Mouse (Mus musculus): ENCODE measurements around the gene Edf1. TPM values are rescaled to one million over a fixed set of nuclear protein-coding genes. Genes with fewer than 3 reads are reported as not detected.

Gene Edf1
- polyA plus RNA-seq, 1 experiment: 102 TPM

DNA sequence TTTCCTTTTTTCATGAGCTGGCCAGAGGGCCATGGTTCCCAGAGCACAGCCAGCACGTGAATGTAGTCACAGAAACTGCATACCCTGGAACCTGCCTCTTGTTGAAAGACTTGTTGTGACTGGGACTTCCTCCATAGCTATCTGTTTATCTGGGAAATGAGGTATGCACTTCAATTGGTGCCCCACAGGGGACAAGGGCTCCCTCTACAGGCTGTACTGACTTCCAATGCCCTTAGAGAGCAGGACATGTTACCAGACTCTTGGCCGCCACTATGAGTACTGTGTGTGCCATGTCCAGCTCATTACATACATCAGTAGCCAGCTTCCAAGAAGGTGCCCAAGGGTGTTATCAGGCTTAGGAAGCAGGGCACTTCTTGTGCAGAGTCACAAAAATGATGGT is 34.2 kb downstream of the Edf1 start:
- no peak overlapping the region for H3K27ac ChIP-seq (ENCODE audit: insufficient read depth, low read length)
- TF ChIP-seq CTCF (IDR thresholded peaks at IDR 0.05; ENCODE audit: borderline replicate concordance, insufficient read depth, low read length) (no peak), POLR2A (IDR thresholded peaks at IDR 0.05; ENCODE audit: low read depth, low read length) (no peak)
- no peak overlapping the region for H3K4me3 ChIP-seq (ENCODE audit: insufficient read depth, low read length)
- no peaks in the 10 kb centered on the region for H3K4me1 ChIP-seq (ENCODE audit: control insufficient read depth, insufficient read depth, low read length)

- no peak overlapping the region for H3K27ac ChIP-seq (ENCODE audit: insufficient read depth, low read length)
- H3K4me3 ChIP-seq (ENCODE audit: insufficient read depth, low read length): no peak overlapping the region
- TF ChIP-seq POLR2A (IDR thresholded peaks at IDR 0.05; ENCODE audit: low read depth, low read length) (no peak), CTCF (IDR thresholded peaks at IDR 0.05; ENCODE audit: borderline replicate concordance, insufficient read depth, low read length) (no peak)
- 0 out of 2 replicates have a peak, but pooled peaks cover 2% of the 10 kb centered on the region for H3K4me1 ChIP-seq (ENCODE audit: control insufficient read depth, insufficient read depth, low read length)
These were observed 39.3 kb downstream of the Edf1 start for GRCm38 (mm10) chr2:25596765-25597510.

- H3K4me3 ChIP-seq (ENCODE audit: insufficient read depth, low read length): no peak overlapping the region
- TF ChIP-seq CTCF (IDR thresholded peaks at IDR 0.05; ENCODE audit: borderline replicate concordance, insufficient read depth, low read length) (no peak), POLR2A (IDR thresholded peaks at IDR 0.05; ENCODE audit: low read depth, low read length) (no peak)
- 0 out of 2 replicates have a peak, but pooled peaks cover 2% of the 10 kb centered on the region for H3K4me1 ChIP-seq (ENCODE audit: control insufficient read depth, insufficient read depth, low read length)
- no peak overlapping the region for H3K27ac ChIP-seq (ENCODE audit: insufficient read depth, low read length)
These were observed 41.1 kb downstream of the Edf1 start for GRCm38 (mm10) chr2:25598749-25599148.

DNA sequence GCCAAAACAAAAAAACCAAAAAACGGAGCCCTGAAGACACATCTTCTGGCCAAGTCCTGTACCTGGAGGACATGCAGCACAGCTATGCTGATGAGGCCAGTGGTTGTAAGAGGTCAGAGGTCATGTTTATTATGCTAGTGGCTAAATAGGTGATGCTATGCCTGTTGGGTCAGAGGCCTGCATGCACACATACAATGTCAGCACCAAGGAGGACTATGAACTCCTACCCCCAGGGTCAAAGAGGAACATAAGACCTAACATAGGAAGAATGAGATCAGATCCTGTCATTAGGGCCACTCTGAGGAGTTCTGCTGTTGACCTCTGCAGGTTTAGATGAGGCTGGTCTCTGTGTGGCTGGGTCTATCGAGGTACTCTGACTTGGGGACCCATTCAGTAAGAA is 42.4 kb downstream of the Edf1 start:
- no peak for TF ChIP-seq CTCF (IDR thresholded peaks at IDR 0.05; ENCODE audit: borderline replicate concordance, insufficient read depth, low read length)
- no peak for TF ChIP-seq POLR2A (IDR thresholded peaks at IDR 0.05; ENCODE audit: low read depth, low read length)
- H3K27ac ChIP-seq (ENCODE audit: insufficient read depth, low read length): no peak overlapping the region
- H3K4me1 ChIP-seq (ENCODE audit: control insufficient read depth, insufficient read depth, low read length): 0 out of 2 replicates have a peak, but pooled peaks cover 2% of the 10 kb centered on the region
- H3K4me3 ChIP-seq (ENCODE audit: insufficient read depth, low read length): no peak overlapping the region

GRCm38 (mm10) chr2:25602526-25602925 is 44.9 kb downstream of the Edf1 start:
- Histone ChIP-seq H3K4me1 (ENCODE audit: control insufficient read depth, insufficient read depth, low read length) (0 out of 2 replicates have a peak, but pooled peaks cover 2% of the 10 kb centered on the region), H3K27ac (ENCODE audit: insufficient read depth, low read length) (no peak overlapping the region), H3K4me3 (ENCODE audit: insufficient read depth, low read length) (no peak overlapping the region)
- TF ChIP-seq POLR2A (IDR thresholded peaks at IDR 0.05; ENCODE audit: low read depth, low read length) (no peak), CTCF (IDR thresholded peaks at IDR 0.05; ENCODE audit: borderline replicate concordance, insufficient read depth, low read length) (no peak)

DNA sequence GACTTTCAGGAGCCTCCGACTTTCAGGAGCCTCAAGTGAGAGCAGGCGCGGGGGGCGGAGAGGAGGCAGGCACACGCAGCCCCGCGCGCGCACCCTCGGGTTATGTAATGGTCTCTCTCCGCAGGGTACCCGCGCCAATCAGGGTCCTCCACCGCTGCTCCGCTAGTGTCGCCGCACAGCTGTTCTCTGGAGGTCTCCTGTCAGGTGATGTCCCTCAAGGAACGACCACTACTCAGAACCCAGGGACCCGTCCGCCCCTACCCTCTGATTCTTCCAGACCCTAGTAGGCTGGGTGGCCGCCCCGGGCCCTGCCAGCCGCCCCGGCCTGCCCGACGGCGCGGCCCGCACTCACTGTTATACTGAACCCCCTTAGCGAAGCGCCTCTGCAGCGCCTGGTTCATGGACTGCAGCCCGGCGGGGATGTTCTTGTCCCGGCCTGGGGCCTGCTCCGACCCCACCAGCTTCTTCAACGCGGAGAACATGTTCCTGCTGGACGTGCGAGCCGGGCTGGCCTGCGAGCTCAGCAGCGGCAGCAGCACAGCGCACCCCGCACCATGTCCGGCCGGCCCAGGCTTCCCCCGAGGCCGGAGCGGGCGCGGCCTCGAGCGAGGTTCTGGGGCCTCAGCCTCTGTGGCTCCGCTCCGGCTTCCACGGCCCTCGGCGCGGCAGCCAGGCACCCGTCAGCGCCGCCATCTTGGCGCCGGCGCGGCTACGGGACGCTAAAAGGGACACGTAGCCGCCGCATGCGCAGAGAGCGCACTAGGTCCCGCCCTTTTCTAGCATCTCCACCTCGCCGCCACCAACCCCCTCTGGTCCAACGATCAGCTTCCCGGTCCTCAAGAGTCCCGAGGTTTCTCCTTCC is 50.3 kb downstream of the Edf1 start, which contains the start of gene Rabl6:
TSS of gene Rabl6 (minus strand) at position 761 of the 862 bp plus-strand sequence.
- Histone ChIP-seq H3K27ac (ENCODE audit: insufficient read depth, low read length) (peak within 1 kb of the TSS; percentile 55; the same call in 1 of the 2 replicates), H3K4me3 (ENCODE audit: insufficient read depth, low read length) (peak within 1 kb of the TSS; percentile 88), H3K4me1 (ENCODE audit: control insufficient read depth, insufficient read depth, low read length) (no peaks in the 10 kb centered on the region)
- TF ChIP-seq POLR2A (IDR thresholded peaks at IDR 0.05; ENCODE audit: low read depth, low read length): peak; percentile 84
- no peak for TF ChIP-seq CTCF (IDR thresholded peaks at IDR 0.05; ENCODE audit: borderline replicate concordance, insufficient read depth, low read length)

GRCm38 (mm10) chr2:25608671-25609070 is 51.0 kb downstream of the Edf1 start:
- H3K4me1 ChIP-seq (ENCODE audit: control insufficient read depth, insufficient read depth, low read length): no peaks in the 10 kb centered on the region
- TF ChIP-seq POLR2A (IDR thresholded peaks at IDR 0.05; ENCODE audit: low read depth, low read length) (no peak), CTCF (IDR thresholded peaks at IDR 0.05; ENCODE audit: borderline replicate concordance, insufficient read depth, low read length) (no peak)
- H3K27ac ChIP-seq (ENCODE audit: insufficient read depth, low read length): no peak overlapping the region
- peak overlapping the region; percentile 15; the same call in 1 of the 2 replicates for H3K4me3 ChIP-seq (ENCODE audit: insufficient read depth, low read length)

Other genes with a start within 250 kb of the Edf1 start
- gene Grin1, start 238.7 kb upstream of the Edf1 start, polyA plus RNA-seq (2011; ENCODE audit: insufficient read length, low read depth, missing spikeins): 1.6 and 1.7 TPM in 2 replicates
- 41.1 and 70.7 TPM in 2 replicates for gene Man1b1, start 225.5 kb upstream of the Edf1 start, polyA plus RNA-seq (2011; ENCODE audit: insufficient read length, low read depth, missing spikeins)
- 29.9 and 32.9 TPM in 2 replicates for gene Dpp7, start 201.5 kb upstream of the Edf1 start, polyA plus RNA-seq (2011; ENCODE audit: insufficient read length, low read depth, missing spikeins)
- gene Uap1l1, start 192.2 kb upstream of the Edf1 start, polyA plus RNA-seq (2011; ENCODE audit: insufficient read length, low read depth, missing spikeins): 40.0 and 42.2 TPM in 2 replicates
- 3.3 and 5.2 TPM in 2 replicates for gene Sapcd2, start 185.5 kb upstream of the Edf1 start, polyA plus RNA-seq (2011; ENCODE audit: insufficient read length, low read depth, missing spikeins)
- gene Entpd2, start 162.0 kb upstream of the Edf1 start, polyA plus RNA-seq (2011; ENCODE audit: insufficient read length, low read depth, missing spikeins): 0.33 and 2.2 TPM in 2 replicates
- gene Npdc1, start 158.5 kb upstream of the Edf1 start, polyA plus RNA-seq (2011; ENCODE audit: insufficient read length, low read depth, missing spikeins): 86.0 and 107 TPM in 2 replicates
- not detected in 2 replicates for gene Fut7, start 134.6 kb upstream of the Edf1 start, polyA plus RNA-seq (2011; ENCODE audit: insufficient read length, low read depth, missing spikeins)
- 7.8 and 12.1 TPM in 2 replicates for gene Abca2, start 129.1 kb upstream of the Edf1 start, polyA plus RNA-seq (2011; ENCODE audit: insufficient read length, low read depth, missing spikeins)
- not detected in 2 replicates for gene Clic3, start 101.0 kb upstream of the Edf1 start, polyA plus RNA-seq (2011; ENCODE audit: insufficient read length, low read depth, missing spikeins)
- gene Paxx, start 96.8 kb upstream of the Edf1 start, polyA plus RNA-seq (2011; ENCODE audit: insufficient read length, low read depth, missing spikeins): 12.9 and 13.6 TPM in 2 replicates
- not detected in 2 replicates for gene Ptgds, start 87.8 kb upstream of the Edf1 start, polyA plus RNA-seq (2011; ENCODE audit: insufficient read length, low read depth, missing spikeins)
- gene Lcn12, start 63.9 kb upstream of the Edf1 start, polyA plus RNA-seq (2011; ENCODE audit: insufficient read length, low read depth, missing spikeins): not detected in 2 replicates
- 28.0 and 40.7 TPM in 2 replicates for gene Fbxw5, start 57.1 kb upstream of the Edf1 start, polyA plus RNA-seq (2011; ENCODE audit: insufficient read length, low read depth, missing spikeins)
- gene C8g, start 56.1 kb upstream of the Edf1 start, polyA plus RNA-seq (2011; ENCODE audit: insufficient read length, low read depth, missing spikeins): 0.91 and 1.2 TPM in 2 replicates
- gene Traf2, start 10.9 kb upstream of the Edf1 start, polyA plus RNA-seq (2011; ENCODE audit: insufficient read length, low read depth, missing spikeins): 11.5 and 13.1 TPM in 2 replicates
- gene Mamdc4, start 17.0 kb downstream of the Edf1 start, polyA plus RNA-seq (2011; ENCODE audit: insufficient read length, low read depth, missing spikeins): 0.45 and 1.0 TPM in 2 replicates
- 33.0 and 46.4 TPM in 2 replicates for gene Phpt1, start 17.4 kb downstream of the Edf1 start, polyA plus RNA-seq (2011; ENCODE audit: insufficient read length, low read depth, missing spikeins)
- 0.17 and 0.25 TPM in 2 replicates for gene Ajm1, start 23.9 kb downstream of the Edf1 start, polyA plus RNA-seq (2011; ENCODE audit: insufficient read length, low read depth, missing spikeins)
- gene Rabl6, start 50.7 kb downstream of the Edf1 start, polyA plus RNA-seq (2011; ENCODE audit: insufficient read length, low read depth, missing spikeins): 51.0 and 63.2 TPM in 2 replicates
- gene Ccdc183, start 59.8 kb downstream of the Edf1 start, polyA plus RNA-seq (2011; ENCODE audit: insufficient read length, low read depth, missing spikeins): not detected in 2 replicates
- gene Tmem141, start 64.2 kb downstream of the Edf1 start, polyA plus RNA-seq (2011; ENCODE audit: insufficient read length, low read depth, missing spikeins): 17.3 and 18.3 TPM in 2 replicates
- gene Fcna, start 70.2 kb downstream of the Edf1 start, polyA plus RNA-seq (2011; ENCODE audit: insufficient read length, low read depth, missing spikeins): not detected in 2 replicates
- gene Lcn8, start 95.3 kb downstream of the Edf1 start, polyA plus RNA-seq (2011; ENCODE audit: insufficient read length, low read depth, missing spikeins): not detected in 2 replicates
- not detected in 2 replicates for gene Lcn5, start 100.1 kb downstream of the Edf1 start, polyA plus RNA-seq (2011; ENCODE audit: insufficient read length, low read depth, missing spikeins)
- gene Lcn6, start 118.9 kb downstream of the Edf1 start, polyA plus RNA-seq (2011; ENCODE audit: insufficient read length, low read depth, missing spikeins): not detected in 2 replicates
- not detected in 2 replicates for gene Lcn10, start 124.9 kb downstream of the Edf1 start, polyA plus RNA-seq (2011; ENCODE audit: insufficient read length, low read depth, missing spikeins)
- not detected in 2 replicates for gene Obp2a, start 142.2 kb downstream of the Edf1 start, polyA plus RNA-seq (2011; ENCODE audit: insufficient read length, low read depth, missing spikeins)
- 14.4 and 21.2 TPM in 2 replicates for gene Bmyc, start 148.9 kb downstream of the Edf1 start, polyA plus RNA-seq (2011; ENCODE audit: insufficient read length, low read depth, missing spikeins)
- gene Obp2b, start 179.2 kb downstream of the Edf1 start, polyA plus RNA-seq (2011; ENCODE audit: insufficient read length, low read depth, missing spikeins): not detected in 2 replicates
- not detected in 2 replicates for gene Lcn3, start 207.7 kb downstream of the Edf1 start, polyA plus RNA-seq (2011; ENCODE audit: insufficient read length, low read depth, missing spikeins)
- gene Lcn11, start 219.2 kb downstream of the Edf1 start, polyA plus RNA-seq (2011; ENCODE audit: insufficient read length, low read depth, missing spikeins): not detected in 2 replicates
- not detected in 2 replicates for gene Gm13539, start 224.4 kb downstream of the Edf1 start, polyA plus RNA-seq (2011; ENCODE audit: insufficient read length, low read depth, missing spikeins)